Mouse (Mus musculus) left cerebral cortex, adult 6 months (tissue): ENCODE measurements around the gene Zbtb24. TPM values are rescaled to one million over a fixed set of nuclear protein-coding genes. Genes with fewer than 3 reads are reported as not detected.

ENCODE experiments used
- long read RNA-seq, 2 experiments: library from polyadenylated mRNA; unstranded; transcript quantifications; one replicate each; pipeline ENCODE4 v2.0.0; 2019 to 2020
- polyA plus RNA-seq: library from polyadenylated mRNA; unstranded; fragments of <200 nt; fragmentation: Nextera tagmentation; gene quantifications from 2 replicates; pipeline ENCODE4 v1.2.3, GENCODE M21; 2021

Gene Zbtb24
- 6.9 and 8.8 TPM in 2 replicates for polyA plus RNA-seq
- long read RNA-seq, experiment 1, transcript Zbtb24-205 (2 exons, 2,476 nt): minor isoform, 12 of 90 reads
- long read RNA-seq, experiment 1, transcript Zbtb24-201 (7 exons, 2,844 nt): major isoform, 51 of 90 reads
- long read RNA-seq, experiment 1, partial matches to known transcripts: 4 of 90 reads
- long read RNA-seq, experiment 1, other reads (novel, unspliced or antisense): 23 of 90 reads
- long read RNA-seq, experiment 2, partial matches to known transcripts: 0 of 7 reads
- long read RNA-seq, experiment 2, other reads (novel, unspliced or antisense): 2 of 7 reads

GRCm38 (mm10) chr10:41450137-41450670 is at the start of gene Zbtb24:
Zbtb24 (plus strand) TSS chr10:41450383.

GRCm38 (mm10) chr10:41476171-41477017 is 26.2 kb downstream of the Zbtb24 start, which contains the start of gene Mical1:
Mical1 (plus strand) TSS chr10:41476314.

GRCm38 (mm10) chr10:41489708-41490517 is 39.7 kb downstream of the Zbtb24 start, which contains the start of the genes Smpd2 and Ppil6:
Smpd2 (minus strand) TSS chr10:41490369.
Ppil6 (plus strand) TSS chr10:41490439.

Other genes with a start within 250 kb of the Zbtb24 start
- gene Fig4, start 147.1 kb upstream of the Zbtb24 start, polyA plus RNA-seq: 21.3 and 21.4 TPM in 2 replicates
- gene Ak9, start 146.4 kb upstream of the Zbtb24 start, polyA plus RNA-seq: 0.04 and 0.11 TPM in 2 replicates
- gene Mical1, start 25.9 kb downstream of the Zbtb24 start, polyA plus RNA-seq: 4.4 and 4.8 TPM in 2 replicates
- gene Smpd2, start 40.0 kb downstream of the Zbtb24 start, polyA plus RNA-seq: 16.3 and 21.8 TPM in 2 replicates
- 4.2 and 4.5 TPM in 2 replicates for gene Ppil6, start 40.1 kb downstream of the Zbtb24 start, polyA plus RNA-seq
- 53.3 and 60.6 TPM in 2 replicates for gene Cd164, start 69.0 kb downstream of the Zbtb24 start, polyA plus RNA-seq